Mouse (Mus musculus) intestine, embryonic 14.5 days (tissue): ENCODE results near the gene Mybphl. TPM values are rescaled to one million over a fixed set of nuclear protein-coding genes. Genes with fewer than 3 reads are reported as not detected.
A peak's percentile ranks its signal among the peaks of the same experiment; 100 is the strongest.

ENCODE experiments used
- ATAC-seq: fragments of 200-750 bp; cut with Nextera tagmentation; replicated peaks from 2 replicates; pipeline ENCODE4 v1.8.0; 2017; ENCODE audit warnings: low read depth, moderate number of reproducible peaks, moderate TSS enrichment, moderate library complexity; ENCODE audit not compliant: low FRiP score, low TSS enrichment
- DNase-seq: peaks from one replicate; pipeline ENCODE4 v3.0.0-alpha.2; 2018; ENCODE audit warnings: low spot score
- H3K27ac ChIP-seq: fragments of 300-500 bp; sonication (generic); 2 replicates; pipeline ENCODE4 v1.5.1; 2014; ENCODE audit warnings: low read depth, mild to moderate bottlenecking, control low read depth
- H3K27me3 ChIP-seq: fragments of 300-500 bp; sonication (generic); replicated peaks from 2 replicates; pipeline ENCODE4 v1.6.1; 2014; ENCODE audit warnings: low read length, control low read depth; ENCODE audit not compliant: control insufficient read depth, insufficient read depth
- H3K36me3 ChIP-seq: fragments of 300-500 bp; sonication (generic); 2 replicates; pipeline ENCODE4 v1.6.1; 2014; ENCODE audit warnings: low read length, control low read depth; ENCODE audit not compliant: control insufficient read depth, insufficient read depth
- H3K4me1 ChIP-seq: fragments of 300-500 bp; sonication (generic); replicated peaks from 2 replicates; pipeline ENCODE4 v1.6.1; 2014; ENCODE audit warnings: low read length, control low read depth, mixed read lengths; ENCODE audit not compliant: control insufficient read depth, insufficient read depth
- H3K4me2 ChIP-seq: fragments of 300-500 bp; sonication (generic); 2 replicates; pipeline ENCODE4 v1.6.1; 2014; ENCODE audit warnings: low read length
- H3K4me3 ChIP-seq: fragments of 300-500 bp; sonication (generic); 2 replicates; pipeline ENCODE4 v1.5.1; 2014; ENCODE audit warnings: low read depth, low read length, control low read depth, mixed read lengths
- H3K9ac ChIP-seq: fragments of 300-500 bp; sonication (generic); 2 replicates; pipeline ENCODE4 v1.6.1; 2014; ENCODE audit warnings: mild to moderate bottlenecking, low read length
- H3K9me3 ChIP-seq: fragments of 300-500 bp; sonication (generic); 2 replicates; pipeline ENCODE4 v1.6.1; 2016; ENCODE audit warnings: low read length, control low read depth; ENCODE audit not compliant: control insufficient read depth
- WGBS: fragments of 180-500 bp; shearing (Covaris S2); extraction: QIAGEN DNeasy Blood & Tissue Kit; methylation state at CpG from one replicate; pipeline ENCODE4 v1.1.7; 2014; 5-methylcytosine and 5-hydroxymethylcytosine counted together
- polyA plus RNA-seq: library from polyadenylated mRNA; unstranded; fragments of >200 nt; fragmentation: Nextera tagmentation; extraction: Ambion mirVana; gene quantifications from 2 replicates; pipeline ENCODE4 v1.2.1, GENCODE M21; 2014

Mybphl gene
- not detected in 2 replicates for polyA plus RNA-seq

- Histone ChIP-seq H3K9ac (no peak within 1 kb of the TSS), H3K4me1 (peaks cover 4% of the 10 kb centered on the region; the same call in 1 of the 2 replicates), H3K27me3 (no peaks in the 10 kb centered on the region), H3K4me3 (no peak within 1 kb of the TSS), H3K4me2 (no peak within 1 kb of the TSS), H3K27ac (no peak within 1 kb of the TSS), H3K36me3 (no peaks in the 10 kb centered on the region), H3K9me3 (no peaks in the 10 kb centered on the region)
- DNase-seq = no peak
- no peak for ATAC-seq
- WGBS = 65% methylated on average over 9 of the region's 9 CpGs
Measured at GRCm38 (mm10) chr3:108364270-108364995, at the start of gene Mybphl. Gene Mybphl (plus strand): TSS chr3:108364911.

GRCm38 (mm10) chr3:108318517-108318916, 46.2 kb upstream of the Mybphl start:
- DNase-seq = no peak
- ATAC-seq = no peak
- WGBS = 57% methylated on average over 2 of the region's 2 CpGs
- H3K9me3 ChIP-seq = no peaks in the 10 kb centered on the region
- no peaks in the 10 kb centered on the region for H3K27me3 ChIP-seq
- no peaks in the 10 kb centered on the region for H3K4me1 ChIP-seq
- no peak overlapping the region for H3K9ac ChIP-seq
- H3K4me3 ChIP-seq = no peak overlapping the region
- no peak overlapping the region for H3K4me2 ChIP-seq
- no peak overlapping the region for H3K27ac ChIP-seq
- no peaks in the 10 kb centered on the region for H3K36me3 ChIP-seq

- Histone ChIP-seq H3K36me3 (no peaks in the 10 kb centered on the region), H3K4me1 (no peaks in the 10 kb centered on the region), H3K9me3 (no peaks in the 10 kb centered on the region), H3K4me2 (no peak overlapping the region), H3K4me3 (no peak overlapping the region), H3K27me3 (no peaks in the 10 kb centered on the region), H3K9ac (no peak overlapping the region), H3K27ac (no peak overlapping the region)
- no peak for ATAC-seq
- WGBS = 75% methylated on average over 4 of the region's 4 CpGs
- no peak for DNase-seq
Measured at GRCm38 (mm10) chr3:108321671-108322070, 43.0 kb upstream of the Mybphl start.

GRCm38 (mm10) chr3:108322136-108322535, 42.6 kb upstream of the Mybphl start:
- no peak for ATAC-seq
- no peak for DNase-seq
- H3K27me3 ChIP-seq = no peaks in the 10 kb centered on the region
- no peak overlapping the region for H3K9ac ChIP-seq
- H3K4me1 ChIP-seq = no peaks in the 10 kb centered on the region
- no peak overlapping the region for H3K4me3 ChIP-seq
- no peak overlapping the region for H3K4me2 ChIP-seq
- no peak overlapping the region for H3K27ac ChIP-seq
- H3K36me3 ChIP-seq = no peaks in the 10 kb centered on the region
- no peaks in the 10 kb centered on the region for H3K9me3 ChIP-seq
- 88% methylated on average over 4 of the region's 4 CpGs for whole genome bisulfite sequencing

GRCm38 (mm10) chr3:108322962-108323361, 41.7 kb upstream of the Mybphl start:
- ATAC-seq (no peak), DNase-seq (no peak)
- no peak overlapping the region for H3K27ac ChIP-seq
- H3K4me3 ChIP-seq = no peak overlapping the region
- H3K27me3 ChIP-seq = no peaks in the 10 kb centered on the region
- no peaks in the 10 kb centered on the region for H3K4me1 ChIP-seq
- WGBS = 93% methylated on average over 3 of the region's 3 CpGs
- H3K4me2 ChIP-seq = no peak overlapping the region
- H3K36me3 ChIP-seq = no peaks in the 10 kb centered on the region
- H3K9me3 ChIP-seq = no peaks in the 10 kb centered on the region
- no peak overlapping the region for H3K9ac ChIP-seq

- Histone ChIP-seq H3K27ac (no peak overlapping the region), H3K4me3 (no peak overlapping the region), H3K9me3 (no peaks in the 10 kb centered on the region), H3K27me3 (no peaks in the 10 kb centered on the region), H3K4me1 (no peaks in the 10 kb centered on the region), H3K9ac (no peak overlapping the region), H3K4me2 (no peak overlapping the region), H3K36me3 (no peaks in the 10 kb centered on the region)
- DNase-seq = no peak
- WGBS = 85% methylated on average over 4 of the region's 4 CpGs
- ATAC-seq = no peak
Measured at GRCm38 (mm10) chr3:108324837-108325236, 39.9 kb upstream of the Mybphl start.

GRCm38 (mm10) chr3:108325521-108325920, 39.2 kb upstream of the Mybphl start:
- no peaks in the 10 kb centered on the region for H3K9me3 ChIP-seq
- DNase-seq = no peak
- H3K4me2 ChIP-seq = no peak overlapping the region
- H3K36me3 ChIP-seq = no peaks in the 10 kb centered on the region
- H3K4me1 ChIP-seq = no peaks in the 10 kb centered on the region
- H3K27ac ChIP-seq = no peak overlapping the region
- H3K9ac ChIP-seq = no peak overlapping the region
- WGBS = 79% methylated on average over 9 of the region's 9 CpGs
- H3K4me3 ChIP-seq = no peak overlapping the region
- H3K27me3 ChIP-seq = no peaks in the 10 kb centered on the region
- no peak for ATAC-seq

GRCm38 (mm10) chr3:108327275-108327674, 37.4 kb upstream of the Mybphl start:
- Histone ChIP-seq H3K9ac (no peak overlapping the region), H3K27ac (no peak overlapping the region), H3K27me3 (no peaks in the 10 kb centered on the region), H3K4me1 (no peaks in the 10 kb centered on the region), H3K4me2 (no peak overlapping the region), H3K9me3 (no peaks in the 10 kb centered on the region), H3K36me3 (peaks cover 4% of the 10 kb centered on the region; the same call in 1 of the 2 replicates), H3K4me3 (no peak overlapping the region)
- no peak for DNase-seq
- WGBS = 90% methylated on average over 8 of the region's 8 CpGs
- ATAC-seq = no peak

- no peak overlapping the region for H3K4me3 ChIP-seq
- no peaks in the 10 kb centered on the region for H3K9me3 ChIP-seq
- no peak overlapping the region for H3K4me2 ChIP-seq
- H3K36me3 ChIP-seq = peaks cover 4% of the 10 kb centered on the region; the same call in 1 of the 2 replicates
- no peaks in the 10 kb centered on the region for H3K4me1 ChIP-seq
- H3K27ac ChIP-seq = peak overlapping the region; percentile 34; the same call in 1 of the 2 replicates
- WGBS = 71% methylated on average over 3 of the region's 3 CpGs
- H3K27me3 ChIP-seq = no peaks in the 10 kb centered on the region
- DNase-seq (no peak), ATAC-seq (no peak)
- no peak overlapping the region for H3K9ac ChIP-seq
Measured at GRCm38 (mm10) chr3:108327916-108328315, 36.8 kb upstream of the Mybphl start.
